Mouse (Mus musculus) heart, postnatal 0 days (tissue): ENCODE measurements around the gene Lhb. TPM values are rescaled to one million over a fixed set of nuclear protein-coding genes. Genes with fewer than 3 reads are reported as not detected.

ENCODE experiments used
- ATAC-seq: fragments of 200-750 bp; cut with Nextera tagmentation; 2 replicates; pipeline ENCODE4 v1.8.0; 2017; ENCODE audit warnings: low read depth, moderate number of reproducible peaks, moderate library complexity; ENCODE audit not compliant: insufficient read depth
- DNase-seq: peaks from one replicate; pipeline ENCODE4 v3.0.0-alpha.2; 2016; ENCODE audit warnings: low spot score
- H3K27ac ChIP-seq: fragments of 300-500 bp; sonication (generic); 2 replicates; pipeline ENCODE4 v1.5.1; 2014; ENCODE audit warnings: low read depth, mild to moderate bottlenecking
- H3K27me3 ChIP-seq: fragments of 300-500 bp; sonication (generic); 2 replicates; pipeline ENCODE4 v1.6.1; 2014; ENCODE audit warnings: low read length, mixed read lengths; ENCODE audit not compliant: control insufficient read depth, insufficient read depth
- H3K36me3 ChIP-seq: fragments of 300-500 bp; sonication (generic); replicated peaks from 2 replicates; pipeline ENCODE4 v1.6.1; 2014; ENCODE audit warnings: low read length, mixed read lengths; ENCODE audit not compliant: control insufficient read depth, insufficient read depth
- H3K4me1 ChIP-seq: fragments of 300-500 bp; sonication (generic); 2 replicates; pipeline ENCODE4 v1.6.1; 2014; ENCODE audit warnings: antibody characterized with exemption; ENCODE audit not compliant: control insufficient read depth, insufficient read depth
- H3K4me2 ChIP-seq: fragments of 300-500 bp; sonication (generic); 2 replicates; pipeline ENCODE4 v1.6.1; 2014; ENCODE audit warnings: low read depth, mild to moderate bottlenecking, low read length, moderate library complexity
- H3K4me3 ChIP-seq: fragments of 300-500 bp; sonication (generic); 2 replicates; pipeline ENCODE4 v1.5.1; 2014; ENCODE audit warnings: low read depth, low read length
- H3K9ac ChIP-seq: fragments of 300-500 bp; sonication (generic); replicated peaks from 2 replicates; pipeline ENCODE4 v1.6.1; 2014; ENCODE audit warnings: low read depth, low read length, mixed read lengths
- H3K9me3 ChIP-seq: fragments of 300-500 bp; sonication (generic); replicated peaks from 2 replicates; pipeline ENCODE4 v1.6.1; 2016; ENCODE audit warnings: low read length; ENCODE audit not compliant: control insufficient read depth
- CTCF ChIP-seq: IDR thresholded peaks from 2 replicates; pipeline ENCODE4 v1.5.1; 2016; ENCODE audit warnings: antibody characterized with exemption, control low read depth, low read depth
- EP300 ChIP-seq: IDR thresholded peaks from 2 replicates; pipeline ENCODE4 v1.6.1; 2016; ENCODE audit warnings: antibody characterized with exemption, low read depth
- WGBS: fragments of 180-500 bp; shearing (Covaris S2); extraction: QIAGEN DNeasy Blood & Tissue Kit; methylation state at CpG from one replicate; pipeline ENCODE4 v1.1.7; 2014; 5-methylcytosine and 5-hydroxymethylcytosine counted together
- polyA plus RNA-seq: library from polyadenylated mRNA; unstranded; fragments of >200 nt; fragmentation: Nextera tagmentation; extraction: Ambion mirVana; gene quantifications from 2 replicates; pipeline ENCODE4 v1.2.1, GENCODE M21; 2015
- total RNA-seq: library from RNA; depleted of rRNA; stranded (reverse); fragments of >200 nt; gene quantifications from 2 replicates; pipeline ENCODE4 v1.2.3, GENCODE M21; 2014; ENCODE audit warnings: low replicate concordance

Lhb gene
- total and polyA plus RNA-seq, 2 experiments from 2014 or later: not detected

GRCm38 (mm10) chr7:45405091-45406075, 15.2 kb upstream of the Lhb start, which contains the start of gene Kcna7:
TSS of gene Kcna7 (plus strand) at chr7:45405653.
- H3K4me1 ChIP-seq: 0 out of 2 replicates have a peak, but pooled peaks cover 7% of the 10 kb centered on the region
- H3K27ac ChIP-seq: no peak within 1 kb of the TSS
- no peaks in the 10 kb centered on the region for H3K9me3 ChIP-seq
- H3K27me3 ChIP-seq: peaks cover 50% of the 10 kb centered on the region
- H3K36me3 ChIP-seq: no peaks in the 10 kb centered on the region
- TF ChIP-seq CTCF (peak; percentile 81), EP300 (no peak)
- peak within 1 kb of the TSS; percentile 53 for H3K4me2 ChIP-seq
- peak within 1 kb of the TSS; percentile 41 for H3K4me3 ChIP-seq
- ATAC-seq: peak; percentile 44
- WGBS: 10% methylated on average over 28 of the region's 28 CpGs
- H3K9ac ChIP-seq: peak within 1 kb of the TSS; percentile 2
- peak; percentile 45 for DNase-seq

- TF ChIP-seq CTCF: peak; percentile 19
- no peak for TF ChIP-seq EP300
- 0 out of 2 replicates have a peak, but pooled peaks have one; percentile 15 for ATAC-seq
- Histone ChIP-seq H3K27ac (no peak overlapping the region), H3K4me1 (0 out of 2 replicates have a peak, but pooled peaks cover 7% of the 10 kb centered on the region), H3K36me3 (no peaks in the 10 kb centered on the region), H3K4me3 (peak overlapping the region; percentile 41), H3K9ac (peak overlapping the region; percentile 2; the same call in 1 of the 2 replicates), H3K27me3 (peaks cover 58% of the 10 kb centered on the region), H3K4me2 (peak overlapping the region; percentile 53), H3K9me3 (no peaks in the 10 kb centered on the region)
- no peak for DNase-seq
- 1% methylated on average over 103 of the region's 114 CpGs for WGBS
Observed at GRCm38 (mm10) chr7:45406157-45407156, 14.2 kb upstream of the Lhb start.

- Histone ChIP-seq H3K4me2 (no peak overlapping the region), H3K4me3 (no peak overlapping the region), H3K9me3 (no peaks in the 10 kb centered on the region), H3K4me1 (peaks cover 10% of the 10 kb centered on the region; the same call in 1 of the 2 replicates), H3K27ac (no peak overlapping the region), H3K27me3 (peaks cover 68% of the 10 kb centered on the region), H3K36me3 (no peaks in the 10 kb centered on the region), H3K9ac (no peak overlapping the region)
- TF ChIP-seq CTCF (no peak), EP300 (no peak)
- no peak for DNase-seq
- ATAC-seq: no peak
- 77% methylated on average over 10 of the region's 10 CpGs for WGBS
Observed at GRCm38 (mm10) chr7:45407836-45408235, 12.8 kb upstream of the Lhb start.

GRCm38 (mm10) chr7:45408351-45408750, 12.3 kb upstream of the Lhb start:
- H3K36me3 ChIP-seq: no peaks in the 10 kb centered on the region
- ATAC-seq (no peak), DNase-seq (no peak)
- H3K4me1 ChIP-seq: peaks cover 12% of the 10 kb centered on the region; the same call in 1 of the 2 replicates
- no peak overlapping the region for H3K27ac ChIP-seq
- H3K4me3 ChIP-seq: no peak overlapping the region
- peaks cover 73% of the 10 kb centered on the region for H3K27me3 ChIP-seq
- no peak for TF ChIP-seq EP300
- TF ChIP-seq CTCF: no peak
- no peak overlapping the region for H3K4me2 ChIP-seq
- H3K9ac ChIP-seq: no peak overlapping the region
- no peaks in the 10 kb centered on the region for H3K9me3 ChIP-seq
- 69% methylated on average over 7 of the region's 7 CpGs for WGBS

GRCm38 (mm10) chr7:45408949-45409348, 11.7 kb upstream of the Lhb start:
- 84% methylated on average over 17 of the region's 17 CpGs for WGBS
- peaks cover 18% of the 10 kb centered on the region; the same call in 1 of the 2 replicates for H3K4me1 ChIP-seq
- H3K4me2 ChIP-seq: no peak overlapping the region
- H3K36me3 ChIP-seq: no peaks in the 10 kb centered on the region
- H3K27me3 ChIP-seq: peaks cover 79% of the 10 kb centered on the region
- H3K9me3 ChIP-seq: no peaks in the 10 kb centered on the region
- no peak overlapping the region for H3K27ac ChIP-seq
- no peak overlapping the region for H3K9ac ChIP-seq
- TF ChIP-seq EP300 (no peak), CTCF (no peak)
- DNase-seq (no peak), ATAC-seq (no peak)
- no peak overlapping the region for H3K4me3 ChIP-seq
